Mouse (Mus musculus) erythroblast, embryonic 14.5 days (primary cell): ENCODE results near the gene Muc3a.

ENCODE experiments used
- GATA1 ChIP-seq: IDR thresholded peaks from 2 replicates; pipeline ENCODE4 v1.6.1; 2012; ENCODE audit warnings: low read length, inconsistent platforms, mixed read lengths
- TAL1 ChIP-seq: IDR thresholded peaks from 3 replicates; pipeline ENCODE4 v1.6.1; 2012; ENCODE audit warnings: low read length, inconsistent platforms, mixed read lengths

GRCm38 (mm10) chr5:137166012-137166411 is 46.2 kb downstream of the Muc3a start:
- no peak for TF ChIP-seq GATA1
- no peak for TF ChIP-seq TAL1
